Mouse (Mus musculus) kidney, postnatal 10 days (tissue): ENCODE measurements around the gene Lnx1.

Experiments
- DNase-seq: peaks from one replicate; pipeline ENCODE4 v3.0.0; 2021; ENCODE audit warnings: mixed read lengths

Gene Lnx1

DNA sequence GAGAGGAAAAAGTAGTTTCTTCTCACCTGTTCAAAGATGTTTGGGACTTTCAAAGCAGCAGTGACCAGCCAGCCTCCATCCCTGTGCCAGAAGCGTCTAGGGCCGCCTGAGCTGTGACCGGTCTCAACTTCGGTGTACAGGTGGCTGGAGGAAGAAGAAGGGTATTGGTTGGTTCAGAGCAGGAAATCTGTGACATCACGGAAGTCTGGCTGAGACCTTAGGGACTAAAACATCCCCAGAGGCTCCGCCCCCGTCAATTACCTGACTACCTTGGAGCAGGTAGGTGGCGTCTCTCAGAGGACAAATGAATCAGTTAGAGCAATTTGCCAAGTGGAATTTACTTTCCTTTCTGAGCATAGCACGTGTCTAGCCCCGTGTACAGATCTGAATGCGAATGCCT, at the start of gene Lnx1:
Gene Lnx1 (minus strand): TSS at position 147 of the 400 bp plus-strand sequence.
- DNase-seq: peak; percentile 68

DNA sequence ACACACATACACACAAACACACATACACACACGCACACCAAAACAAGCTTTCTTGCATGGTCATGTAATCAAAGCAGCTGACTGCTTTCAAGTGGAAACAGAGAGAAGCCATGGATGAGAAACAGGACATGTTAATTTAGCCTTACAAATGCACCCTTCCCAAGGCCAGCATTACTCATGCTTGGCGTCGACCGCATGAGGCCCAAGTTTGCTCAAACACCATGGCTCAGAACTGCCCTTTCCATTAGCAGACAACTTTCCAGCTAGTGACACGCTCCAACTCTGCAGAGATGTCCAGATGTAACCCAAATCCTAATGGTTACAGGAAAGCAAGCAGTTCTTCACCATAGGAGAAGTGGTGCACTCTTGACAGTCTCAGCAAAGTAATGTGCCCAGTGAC, 47.8 kb upstream of the Lnx1 start:
- DNase-seq: no peak

DNA sequence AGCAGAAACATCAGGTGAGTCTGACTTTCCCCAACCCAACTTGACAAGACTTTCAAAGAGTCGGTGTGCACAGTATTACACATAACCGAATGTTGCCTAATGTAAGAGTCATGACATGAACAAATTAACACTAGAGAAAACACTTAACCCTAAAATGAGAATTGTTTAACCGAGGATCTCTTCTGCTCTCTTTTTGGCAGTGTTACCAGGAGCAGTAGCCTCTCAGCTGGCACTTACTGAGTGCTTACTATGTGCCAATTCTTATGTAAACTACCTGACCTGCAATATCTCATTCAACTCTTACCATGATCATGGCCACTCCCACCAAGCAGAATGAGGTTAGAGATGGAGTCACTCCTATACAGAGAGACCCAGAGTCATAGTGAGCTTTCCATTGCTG, 44.8 kb upstream of the Lnx1 start:
- no peak for DNase-seq

DNA sequence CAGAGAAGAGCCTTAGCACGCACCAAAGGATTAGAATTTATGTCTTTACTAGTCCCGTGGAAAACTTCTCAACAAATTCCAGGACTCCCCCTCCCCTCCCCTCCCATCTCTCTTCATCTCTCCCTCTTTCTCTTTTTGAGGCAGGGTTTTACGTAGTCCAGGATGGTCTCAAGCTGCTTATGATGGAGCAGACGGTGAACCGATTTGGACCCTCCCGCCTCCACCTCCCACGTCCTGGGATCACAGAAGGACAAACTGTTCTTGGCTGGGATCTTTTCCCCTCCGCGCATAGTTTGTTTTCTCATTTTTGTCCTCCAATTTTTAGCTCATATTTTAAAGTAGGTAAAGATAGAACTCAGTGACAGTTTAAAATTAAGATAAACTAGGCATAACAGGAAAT, 38.2 kb upstream of the Lnx1 start:
- DNase-seq: no peak

DNA sequence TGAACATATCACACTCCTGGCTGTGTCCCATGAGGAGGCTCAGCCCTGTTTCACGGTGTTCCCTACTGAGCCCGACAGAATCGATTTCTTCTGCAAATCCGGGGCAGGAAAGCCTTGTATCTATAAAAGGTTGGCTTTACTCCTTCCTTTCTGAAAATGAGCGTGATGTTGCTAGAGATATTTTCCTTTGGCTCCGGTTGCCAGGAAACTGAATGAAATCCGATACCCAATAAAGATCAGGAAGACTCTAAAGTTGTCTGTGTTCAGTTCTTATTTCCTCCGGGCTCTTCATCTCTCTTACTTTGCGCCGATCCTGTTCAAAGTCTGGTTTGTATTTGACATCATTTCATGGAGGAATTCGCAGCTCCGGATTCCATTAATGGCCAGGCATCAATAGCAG, 36.7 kb upstream of the Lnx1 start:
- no peak for DNase-seq

DNA sequence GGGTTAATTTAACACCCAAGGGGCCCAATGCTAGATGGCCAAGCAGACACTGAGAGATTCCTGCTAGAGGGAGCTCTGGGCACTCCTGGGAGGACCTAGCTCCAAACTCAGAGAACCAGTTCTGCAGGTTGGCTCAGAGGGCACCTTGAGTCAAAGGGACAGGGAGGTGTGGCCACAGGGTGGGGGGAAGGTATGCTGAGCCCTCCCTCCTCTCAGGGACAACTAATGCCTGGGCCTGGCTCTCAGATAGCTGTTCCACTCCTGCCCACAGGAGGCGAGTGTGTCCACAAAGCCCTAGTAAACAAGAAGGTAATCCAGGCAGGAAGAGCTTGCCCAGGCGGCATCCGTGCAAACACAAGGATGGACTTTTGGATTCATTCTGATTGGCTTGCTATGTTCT, 35.6 kb upstream of the Lnx1 start:
- DNase-seq: peak; percentile 74

DNA sequence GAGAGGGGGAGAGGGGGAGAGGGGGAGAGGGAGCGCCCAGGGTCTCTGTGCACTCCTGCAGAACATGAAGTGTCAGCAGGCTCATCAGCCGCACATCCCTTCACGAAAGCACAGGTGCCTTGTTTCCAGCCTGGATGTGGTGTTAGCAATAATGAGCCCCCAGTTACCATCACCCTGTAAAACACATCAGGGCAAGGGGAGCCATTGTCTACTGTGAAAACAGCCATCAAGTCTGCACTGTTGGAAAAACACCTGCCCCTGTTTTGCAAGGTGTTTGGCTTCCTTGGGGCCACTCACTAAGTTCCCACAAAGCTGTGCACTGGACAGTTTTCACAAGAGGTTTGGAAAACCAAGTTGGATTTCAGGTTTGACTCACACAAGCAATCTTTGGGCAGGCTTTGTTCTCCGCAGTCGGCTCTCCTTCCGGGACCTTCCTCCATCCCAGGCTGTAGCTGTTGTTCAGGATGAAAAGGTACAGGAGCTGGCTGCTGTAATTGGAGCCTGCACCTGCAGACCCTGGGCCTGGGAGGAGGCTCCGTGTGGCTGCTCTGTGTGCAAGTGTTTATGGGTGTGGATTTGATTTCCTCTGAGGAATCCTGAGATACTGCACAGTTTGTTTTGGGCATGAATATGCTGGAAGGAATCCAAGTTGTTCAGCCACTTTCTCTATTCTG, 31.3 kb upstream of the Lnx1 start:
- no peak for DNase-seq

DNA sequence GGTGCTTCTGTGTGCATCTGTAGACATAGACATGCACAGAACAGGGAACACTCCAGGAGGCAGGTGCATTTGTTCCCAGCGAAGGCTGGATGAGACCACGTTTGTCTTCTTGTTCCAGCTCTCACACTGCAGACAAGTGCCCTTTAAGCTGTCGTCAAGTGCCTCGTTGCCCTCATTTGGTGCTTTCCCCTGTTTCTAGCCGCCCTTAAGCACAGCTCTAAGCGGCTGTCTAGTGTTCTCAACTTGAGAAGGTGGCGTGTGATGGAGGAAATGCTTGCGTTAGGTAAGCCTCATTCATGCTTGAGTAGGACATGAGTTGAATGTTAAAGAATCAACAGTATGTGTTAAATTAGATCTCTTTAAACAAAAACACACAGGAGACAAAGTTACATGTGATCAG, 29.9 kb upstream of the Lnx1 start:
- no peak for DNase-seq

DNA sequence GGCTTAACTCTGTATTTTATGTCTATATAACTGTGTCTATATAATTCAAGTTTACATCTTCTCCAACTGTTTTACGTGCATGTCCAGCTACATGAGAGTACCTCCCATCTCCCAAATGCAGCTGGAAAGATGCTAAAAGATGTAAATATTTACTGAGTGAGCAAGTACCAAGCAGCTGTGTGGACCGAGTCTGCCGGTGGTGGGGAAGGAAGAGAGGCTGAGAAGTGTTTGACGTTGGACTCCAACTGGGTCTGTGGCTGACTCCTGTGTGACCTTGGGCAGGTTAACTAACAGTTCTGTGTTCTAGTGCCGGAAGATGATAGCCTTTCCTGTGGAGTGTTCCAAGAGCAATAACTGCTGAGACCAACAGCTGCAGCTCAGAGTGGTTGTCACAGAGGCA, 27.9 kb upstream of the Lnx1 start:
- no peak for DNase-seq

DNA sequence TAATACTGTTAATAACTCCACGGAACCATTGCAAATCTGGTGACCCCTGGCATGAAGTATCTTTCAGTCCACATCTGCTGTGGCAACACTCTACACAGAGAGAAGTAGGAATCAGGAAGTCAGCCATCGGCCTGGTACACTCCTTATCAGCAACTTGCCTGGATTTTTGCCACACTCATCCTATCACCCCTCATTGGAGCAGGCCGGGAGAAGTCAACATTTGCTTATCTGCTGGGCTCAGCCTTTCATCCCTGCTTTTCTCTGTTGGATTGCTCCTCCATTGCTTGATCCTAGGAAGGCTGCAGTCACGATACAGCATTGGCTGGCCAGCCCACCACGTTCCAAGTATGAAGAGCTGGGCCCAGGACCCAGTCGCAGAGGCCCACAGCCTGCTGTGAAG, 26.9 kb upstream of the Lnx1 start:
- no peak for DNase-seq

DNA sequence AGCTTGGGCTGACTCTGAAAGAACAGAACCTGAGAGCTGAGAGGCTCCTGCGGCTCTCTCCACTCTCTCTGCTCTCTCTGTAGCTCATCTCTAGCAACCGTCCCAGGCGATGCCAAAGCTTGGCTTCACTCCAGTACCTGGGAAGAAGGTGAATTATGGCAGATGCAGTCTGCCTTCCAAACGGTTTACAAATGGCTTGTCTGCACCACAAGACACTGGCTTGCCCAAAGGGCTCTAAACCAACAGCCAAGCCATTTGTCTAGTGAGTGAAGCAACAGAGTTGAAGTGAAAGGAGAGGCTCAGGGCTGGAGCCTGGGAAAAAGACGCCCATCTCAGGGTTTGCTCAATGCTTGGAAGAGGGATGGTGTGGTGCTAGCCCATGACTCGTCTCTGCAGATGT, 25.5 kb upstream of the Lnx1 start:
- no peak for DNase-seq

DNA sequence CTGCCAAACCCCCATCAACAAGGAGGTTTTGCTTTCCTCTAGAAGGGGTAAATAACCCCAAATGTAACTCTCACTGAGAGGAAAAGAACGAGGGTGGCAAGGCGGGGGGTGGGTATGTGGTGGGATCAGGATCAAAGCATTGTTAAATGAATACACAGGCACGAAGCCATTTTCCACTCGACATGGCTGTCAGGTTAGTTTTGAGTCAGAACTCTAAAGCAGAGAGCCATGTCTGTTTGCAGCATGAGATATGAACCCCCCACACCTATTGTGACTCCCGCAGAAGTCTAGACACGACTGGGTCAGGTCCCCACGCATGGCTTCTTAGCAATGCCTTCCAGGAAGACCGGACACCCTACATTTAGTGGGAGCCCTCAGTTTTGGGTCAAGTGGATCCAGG, 24.6 kb upstream of the Lnx1 start:
- no peak for DNase-seq

DNA sequence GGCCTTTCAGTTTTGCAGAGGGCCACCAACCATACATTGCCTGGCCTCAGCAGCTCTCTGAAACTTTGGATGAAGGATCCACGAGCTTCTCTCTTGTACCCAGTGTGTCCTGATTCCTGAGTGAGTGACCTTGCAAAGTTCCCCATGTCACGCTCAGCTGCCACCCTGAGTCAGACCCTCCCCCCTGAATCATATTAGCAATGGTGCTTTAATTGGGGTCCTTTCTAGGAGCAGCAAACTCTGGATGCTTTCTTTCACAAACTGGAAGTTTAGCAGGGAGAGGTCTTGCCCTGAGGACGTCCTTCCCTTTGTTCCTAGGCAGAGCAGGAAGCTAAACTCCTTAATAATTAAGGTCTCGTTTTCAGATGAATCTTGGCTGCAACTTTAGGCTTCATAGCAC, 22.8 kb upstream of the Lnx1 start:
- DNase-seq: no peak

DNA sequence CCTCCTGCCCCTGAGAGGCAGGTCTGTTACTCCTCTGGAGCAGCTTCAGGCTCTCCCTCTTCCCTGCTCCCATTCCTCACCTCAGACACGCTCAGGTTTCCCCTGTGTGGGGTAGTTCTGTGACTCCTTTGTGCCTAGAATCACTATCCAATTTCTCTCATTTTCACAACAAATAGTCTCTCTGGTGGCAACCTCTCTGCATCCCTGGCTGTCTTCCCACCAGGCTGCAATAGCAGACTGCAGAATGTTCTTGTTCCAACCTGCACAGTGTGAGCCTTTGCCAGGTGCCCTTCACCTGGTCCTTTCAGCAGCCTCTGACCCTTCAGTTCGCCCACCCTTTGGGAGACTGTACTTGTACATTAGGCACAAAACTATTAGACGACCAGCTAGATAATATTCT, 19.1 kb upstream of the Lnx1 start:
- DNase-seq: no peak

DNA sequence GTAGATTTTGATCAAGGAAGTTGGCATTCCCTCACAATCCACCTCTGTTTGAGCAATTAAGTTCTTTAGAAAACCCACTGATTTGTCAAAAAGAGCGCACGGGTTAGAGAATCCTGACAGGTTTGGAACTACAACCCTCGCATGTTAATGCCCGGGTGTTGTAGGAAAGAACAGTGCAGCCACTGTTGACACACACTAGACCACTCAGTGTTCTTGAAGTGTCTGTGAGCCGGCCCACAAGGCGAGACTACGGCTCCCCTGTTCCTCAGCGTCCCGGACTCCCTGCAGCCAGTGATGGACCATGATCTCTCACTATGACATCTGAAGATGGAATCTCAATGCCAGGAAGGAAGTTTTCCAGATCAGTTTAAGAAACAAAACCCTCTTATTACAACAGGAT, 17.9 kb upstream of the Lnx1 start:
- DNase-seq: no peak

DNA sequence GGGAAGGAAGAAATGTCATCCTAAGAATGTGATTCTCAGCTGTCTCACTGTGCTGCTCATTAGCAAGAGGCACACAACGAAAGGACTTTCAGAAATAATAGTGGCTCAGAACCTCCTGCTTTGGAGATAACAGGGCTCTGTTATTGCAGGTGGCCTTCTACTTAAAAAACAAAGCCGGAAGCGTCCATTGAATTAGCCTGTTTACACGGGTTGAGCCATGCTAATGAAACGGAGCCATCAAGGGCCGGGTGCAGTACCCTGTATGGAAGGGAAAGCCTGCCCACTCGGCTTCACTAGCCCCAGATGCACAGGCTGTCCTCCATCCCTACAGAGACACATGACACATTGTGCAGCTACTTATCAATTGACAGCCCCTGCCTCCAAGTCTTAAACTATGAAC, 13.5 kb upstream of the Lnx1 start:
- DNase-seq: no peak

DNA sequence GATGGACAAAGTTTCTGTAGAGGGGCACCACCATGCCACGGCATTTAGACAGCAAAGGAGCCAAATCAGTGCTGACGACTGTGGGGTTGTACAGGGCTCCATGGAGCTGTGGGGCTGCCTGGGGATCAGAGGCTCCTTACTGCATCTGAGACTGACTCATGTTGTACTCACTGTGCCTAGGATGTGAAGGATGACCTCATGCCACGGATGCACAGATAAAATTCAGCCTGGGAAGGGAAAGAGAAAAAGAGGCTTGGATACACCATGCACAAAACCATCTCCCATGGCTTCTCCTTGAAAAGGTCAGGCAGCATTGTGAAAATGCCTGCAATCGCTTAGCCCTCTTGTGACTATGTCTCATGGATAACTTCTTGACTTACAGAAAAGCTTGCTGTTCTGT, 10.1 kb upstream of the Lnx1 start:
- no peak for DNase-seq

DNA sequence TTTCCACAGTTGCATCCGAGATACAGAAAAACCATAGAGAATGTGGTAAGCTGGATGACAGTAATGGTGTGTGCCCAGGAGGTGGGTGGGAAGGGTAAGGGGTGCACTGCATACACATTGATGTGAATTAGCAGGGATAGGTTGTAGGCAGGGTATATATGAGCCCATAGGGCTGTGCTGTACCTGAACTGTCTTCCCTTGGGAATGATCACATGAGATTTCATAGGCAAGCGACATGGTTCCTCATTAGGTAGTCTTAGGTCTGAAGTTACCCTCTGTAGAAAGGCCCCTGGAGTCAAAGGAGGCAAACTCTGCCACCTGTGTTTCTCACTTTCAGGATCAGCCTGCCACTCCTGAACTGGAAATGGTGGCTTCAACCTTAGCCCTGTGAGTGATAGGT, 9.3 kb upstream of the Lnx1 start:
- DNase-seq: no peak

DNA sequence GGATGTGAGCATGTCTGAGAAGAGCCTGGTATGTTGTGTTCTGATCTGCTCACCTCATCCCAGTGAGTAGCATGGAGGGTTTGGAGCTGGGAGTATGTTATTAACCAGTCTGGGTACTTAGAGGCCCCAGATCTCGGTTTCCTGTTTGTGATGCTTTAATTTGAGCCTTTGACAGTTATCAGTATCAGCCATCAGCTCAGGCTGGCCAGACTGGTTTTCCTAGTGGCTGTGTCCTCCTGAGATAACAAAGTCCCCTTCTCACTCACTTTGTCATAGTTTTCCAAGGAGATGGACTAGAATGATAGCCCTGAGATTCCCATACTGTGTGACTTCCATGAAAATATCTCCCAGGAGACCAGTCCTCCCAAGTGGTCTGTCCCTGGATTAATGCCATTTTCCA, 8.3 kb upstream of the Lnx1 start:
- DNase-seq: no peak

DNA sequence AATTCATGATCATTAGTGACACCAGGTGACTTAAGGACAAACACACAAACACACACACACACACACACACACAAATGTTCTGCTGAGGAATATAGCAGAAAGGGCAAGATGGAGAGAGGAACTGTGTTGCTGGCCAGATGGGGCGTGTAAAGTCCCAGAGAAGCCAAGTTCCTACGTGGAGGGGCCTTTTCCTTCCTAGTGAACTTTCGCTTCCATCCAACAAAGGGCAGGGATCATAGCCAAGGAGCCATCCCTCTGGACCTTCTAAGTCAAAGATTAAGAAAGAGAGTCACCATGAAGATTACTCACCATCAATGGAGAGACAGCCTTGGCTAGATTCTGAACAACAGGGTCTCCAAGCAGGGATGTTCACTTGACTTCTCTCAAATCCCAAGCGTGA, 7.5 kb upstream of the Lnx1 start:
- no peak for DNase-seq

DNA sequence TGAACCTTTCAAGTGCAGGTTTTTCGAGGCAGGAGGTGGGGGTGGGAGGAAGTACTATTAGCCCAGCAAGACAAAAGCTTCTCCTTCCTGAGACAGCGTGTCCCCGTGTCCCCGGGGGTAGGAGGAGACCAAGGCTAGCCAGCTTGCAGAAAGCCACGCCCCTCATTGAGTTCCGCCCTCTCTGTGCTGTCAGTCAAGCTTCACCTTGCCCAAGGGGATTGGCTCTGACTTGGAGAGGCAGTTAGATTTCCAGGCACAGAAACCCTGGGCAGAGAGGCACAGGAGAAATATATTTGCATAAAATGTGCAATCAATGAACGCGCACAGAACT, 1.7 kb upstream of the Lnx1 start:
- peak; percentile 89 for DNase-seq

DNA sequence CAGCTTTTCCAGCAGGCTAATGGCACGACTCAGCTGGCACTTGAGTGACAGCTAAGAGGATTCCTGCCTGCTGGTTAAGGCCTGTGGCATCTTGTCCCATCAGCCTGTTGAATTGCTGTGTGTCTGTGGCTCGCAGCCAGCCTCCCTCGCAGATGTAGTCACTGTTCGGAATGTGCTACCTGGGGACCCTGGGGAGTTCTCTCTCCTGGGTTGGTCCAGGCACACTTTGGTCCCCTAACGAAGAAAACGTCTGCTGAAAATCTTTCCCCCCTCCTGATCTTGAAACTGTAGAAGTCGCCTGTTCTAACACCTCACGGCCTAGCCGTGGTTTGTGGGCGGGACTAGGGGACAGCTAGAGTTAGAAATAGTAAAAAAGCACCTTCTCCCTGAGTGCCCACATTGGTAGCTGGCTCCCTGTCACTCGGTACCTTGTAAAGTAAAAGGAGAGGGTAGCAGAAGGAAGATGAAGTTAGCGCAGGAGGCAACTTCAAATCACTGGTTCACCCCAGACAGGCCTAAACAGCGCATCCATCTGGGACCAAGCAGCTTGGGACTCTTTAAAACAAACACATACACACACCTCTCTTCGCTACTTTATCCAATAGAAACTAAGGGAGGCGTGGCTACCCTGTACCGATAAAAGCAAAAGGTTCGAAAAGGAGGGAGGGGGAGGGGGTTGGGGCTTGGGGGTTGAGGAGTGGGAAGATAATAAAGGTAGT, 1.2 kb upstream of the Lnx1 start:
- peak; percentile 17 for DNase-seq

DNA sequence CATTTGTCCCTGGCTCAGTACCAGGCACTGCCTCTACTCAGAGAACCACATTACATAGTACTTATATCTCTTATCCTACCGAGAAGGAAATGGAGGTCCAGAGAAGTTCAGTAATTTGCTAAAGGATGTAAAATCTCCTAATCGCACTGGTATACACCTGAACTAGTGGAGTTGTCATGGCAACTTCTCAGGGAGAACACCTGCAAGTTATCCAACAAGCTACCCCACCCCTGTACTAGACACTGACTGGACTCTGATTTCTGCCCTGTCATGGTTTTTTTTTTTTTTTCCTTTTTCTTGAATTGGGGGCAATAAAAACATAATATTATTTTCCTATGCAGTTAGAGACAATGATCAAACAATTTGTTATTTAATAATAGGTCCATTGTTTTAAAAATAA, 1.8 kb downstream of the Lnx1 start:
- no peak for DNase-seq

DNA sequence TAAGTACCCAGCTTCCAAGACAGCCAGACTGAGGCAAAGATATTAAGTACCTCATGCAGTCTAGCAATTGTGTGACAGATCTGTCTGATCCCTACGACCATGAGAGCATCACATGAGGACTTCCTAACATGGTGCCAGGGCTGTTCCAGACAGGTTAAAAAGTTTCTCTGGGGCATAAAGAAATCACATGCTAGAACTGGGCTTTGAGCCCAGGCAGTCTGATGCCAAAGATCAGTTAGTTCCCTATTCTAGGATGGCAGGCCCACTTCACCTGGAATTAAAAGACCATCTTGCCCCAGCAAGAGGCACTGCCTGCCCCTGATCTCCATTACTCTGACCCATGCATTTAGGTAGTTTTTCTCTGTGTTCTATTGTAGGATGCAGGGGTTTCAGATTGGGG, 3.0 kb downstream of the Lnx1 start:
- no peak for DNase-seq

DNA sequence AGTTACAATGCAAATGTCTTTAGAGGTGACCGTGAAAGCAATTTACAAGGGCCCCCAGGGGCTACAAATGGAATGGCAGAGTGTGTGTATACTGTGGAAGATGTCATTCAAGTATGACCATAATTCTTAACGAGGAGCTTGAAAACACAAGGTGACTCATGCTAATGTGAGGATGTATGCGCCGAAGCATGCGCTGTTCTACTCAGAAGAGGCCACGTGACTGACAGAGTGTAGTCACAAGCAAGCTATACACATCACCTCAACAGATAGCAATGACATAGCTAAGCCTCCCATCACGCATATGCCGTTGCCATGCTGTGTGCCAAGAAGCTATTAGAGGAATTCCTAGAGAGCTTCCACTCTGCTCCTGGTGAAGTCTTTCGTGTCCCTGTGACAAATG, 5.2 kb downstream of the Lnx1 start:
- DNase-seq: no peak
